Mouse (Mus musculus): ENCODE measurements around the gene Gm37240. TPM values are rescaled to one million over a fixed set of nuclear protein-coding genes. Genes with fewer than 3 reads are reported as not detected.

Gene Gm37240
- polyA plus RNA-seq, 1 experiment from 2014 or later = 11.4 TPM

DNA sequence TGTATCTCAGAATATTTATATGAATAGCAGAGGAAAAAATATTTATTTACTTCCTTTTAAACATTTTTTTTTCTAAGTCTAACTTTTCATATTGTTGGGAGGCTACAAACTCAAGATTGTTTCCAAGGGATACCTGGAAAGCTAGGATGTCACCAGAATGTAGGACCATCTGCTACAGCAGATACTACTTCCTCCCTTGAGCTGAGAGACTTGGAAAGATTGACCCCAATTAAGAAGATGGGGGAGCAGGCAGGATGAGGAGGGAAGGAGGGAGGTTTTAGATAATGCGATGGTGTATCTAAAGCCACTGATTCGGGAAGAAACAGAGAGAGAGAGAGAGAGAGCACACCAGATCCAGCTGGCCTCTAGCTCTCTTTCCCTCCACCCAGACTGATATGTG lies 418.3 kb downstream of the Gm37240 start:
- H3K9me3 ChIP-seq (replicated peaks; ENCODE audit: control insufficient read depth, low read length) = no peaks in the 10 kb centered on the region
- H3K4me2 ChIP-seq (ENCODE audit: low read depth, low read length) = no peak overlapping the region
- H3K4me1 ChIP-seq (ENCODE audit: control insufficient read depth, insufficient read depth, low read length) = no peaks in the 10 kb centered on the region
- H3K9ac ChIP-seq (ENCODE audit: low read length) = no peak overlapping the region
- no peaks in the 10 kb centered on the region for H3K27me3 ChIP-seq (ENCODE audit: control insufficient read depth, insufficient read depth, low read length)
- ATAC-seq (ENCODE audit: insufficient read depth, low FRiP score) = no peak
- H3K36me3 ChIP-seq (ENCODE audit: control insufficient read depth, insufficient read depth, low read length) = no peaks in the 10 kb centered on the region
- no peak overlapping the region for H3K4me3 ChIP-seq (replicated peaks; ENCODE audit: low read length)
- H3K27ac ChIP-seq (ENCODE audit: low read length) = no peak overlapping the region
- 72% methylated on average over 2 of the region's 2 CpGs for WGBS

DNA sequence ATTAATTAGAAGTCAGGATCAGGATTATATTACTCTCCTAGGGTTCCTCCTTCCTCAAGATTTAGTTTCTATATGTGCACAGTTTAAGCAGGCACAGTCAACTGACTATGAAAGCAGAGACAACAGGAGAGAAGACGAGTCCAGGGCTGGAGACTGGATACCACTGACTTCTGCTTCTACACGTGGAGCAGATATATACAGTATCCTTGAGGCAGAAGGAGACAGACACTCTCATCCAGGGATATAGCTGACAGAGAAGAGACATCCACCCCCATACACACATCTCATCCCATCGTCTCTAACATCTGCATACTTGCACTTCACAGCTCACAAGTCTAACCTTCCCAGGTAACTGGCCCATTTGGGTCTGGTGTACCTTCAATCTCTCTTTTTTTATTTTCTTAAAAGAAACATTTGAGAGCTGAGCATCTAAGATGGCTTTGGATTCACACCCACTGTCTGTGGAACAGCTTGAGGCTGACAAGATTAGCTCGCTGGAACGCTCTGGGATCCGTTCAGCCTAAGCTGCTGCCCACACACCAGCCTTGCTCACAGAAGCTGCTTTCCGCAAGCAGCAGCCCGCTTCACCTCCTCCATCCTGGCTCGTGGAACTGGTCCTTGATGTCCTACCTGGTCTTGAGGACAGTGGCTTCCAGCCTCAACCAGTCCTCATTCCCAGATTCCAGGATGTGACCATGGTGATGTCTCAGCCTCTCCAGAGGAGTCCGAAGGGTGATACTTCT lies 421.9 kb downstream of the Gm37240 start:
- no peaks in the 10 kb centered on the region for H3K4me1 ChIP-seq (ENCODE audit: control insufficient read depth, insufficient read depth, low read length)
- H3K9ac ChIP-seq (ENCODE audit: low read length) = no peak overlapping the region
- WGBS = 76% methylated on average over 10 of the region's 10 CpGs
- no peak overlapping the region for H3K27ac ChIP-seq (ENCODE audit: low read length)
- no peak overlapping the region for H3K4me3 ChIP-seq (replicated peaks; ENCODE audit: low read length)
- no peaks in the 10 kb centered on the region for H3K36me3 ChIP-seq (ENCODE audit: control insufficient read depth, insufficient read depth, low read length)
- no peak for ATAC-seq (ENCODE audit: insufficient read depth, low FRiP score)
- H3K27me3 ChIP-seq (ENCODE audit: control insufficient read depth, insufficient read depth, low read length) = no peaks in the 10 kb centered on the region
- H3K9me3 ChIP-seq (replicated peaks; ENCODE audit: control insufficient read depth, low read length) = no peaks in the 10 kb centered on the region
- H3K4me2 ChIP-seq (ENCODE audit: low read depth, low read length) = no peak overlapping the region

DNA sequence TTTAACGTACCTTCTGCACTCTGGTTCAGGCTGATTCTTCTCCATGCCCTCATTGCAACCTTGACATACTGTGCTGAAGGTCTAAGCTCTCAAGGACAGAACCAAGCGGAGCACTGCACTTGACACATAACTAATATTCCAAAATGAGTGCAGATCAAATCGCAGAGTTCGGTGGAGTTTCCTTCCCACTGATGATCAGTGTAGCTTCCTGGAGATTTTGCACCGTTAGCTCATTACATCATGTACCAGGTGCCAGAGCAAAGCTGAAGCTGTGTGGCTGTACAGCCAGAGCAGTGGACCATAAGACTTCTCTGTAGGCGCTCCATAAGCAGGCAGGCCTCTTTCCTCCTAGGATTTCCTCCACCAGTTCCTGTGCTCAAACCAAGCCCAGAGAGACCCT lies 427.3 kb downstream of the Gm37240 start:
- 82% methylated on average over 6 of the region's 6 CpGs for WGBS
- no peak overlapping the region for H3K4me3 ChIP-seq (replicated peaks; ENCODE audit: low read length)
- no peak for ATAC-seq (ENCODE audit: insufficient read depth, low FRiP score)

GRCm38 (mm10) chr3:85456983-85457382 lies 430.3 kb downstream of the Gm37240 start:
- WGBS = 74% methylated on average over 2 of the region's 2 CpGs
- no peaks in the 10 kb centered on the region for H3K9me3 ChIP-seq (replicated peaks; ENCODE audit: control insufficient read depth, low read length)
- no peak overlapping the region for H3K4me3 ChIP-seq (replicated peaks; ENCODE audit: low read length)
- H3K4me2 ChIP-seq (ENCODE audit: low read depth, low read length) = no peak overlapping the region
- H3K36me3 ChIP-seq (ENCODE audit: control insufficient read depth, insufficient read depth, low read length) = no peaks in the 10 kb centered on the region
- H3K9ac ChIP-seq (ENCODE audit: low read length) = no peak overlapping the region
- H3K27ac ChIP-seq (ENCODE audit: low read length) = no peak overlapping the region
- H3K4me1 ChIP-seq (ENCODE audit: control insufficient read depth, insufficient read depth, low read length) = no peaks in the 10 kb centered on the region
- ATAC-seq (ENCODE audit: insufficient read depth, low FRiP score) = no peak
- H3K27me3 ChIP-seq (ENCODE audit: control insufficient read depth, insufficient read depth, low read length) = no peaks in the 10 kb centered on the region

More for the DNA sequence above, 427.3 kb downstream of the Gm37240 start:
- Histone ChIP-seq H3K4me2 (ENCODE audit: low read depth, low read length) (no peak overlapping the region), H3K9me3 (replicated peaks; ENCODE audit: control insufficient read depth, low read length) (no peaks in the 10 kb centered on the region), H3K27ac (ENCODE audit: low read length) (no peak overlapping the region), H3K36me3 (ENCODE audit: control insufficient read depth, insufficient read depth, low read length) (no peaks in the 10 kb centered on the region), H3K9ac (ENCODE audit: low read length) (no peak overlapping the region), H3K4me1 (ENCODE audit: control insufficient read depth, insufficient read depth, low read length) (no peaks in the 10 kb centered on the region), H3K27me3 (ENCODE audit: control insufficient read depth, insufficient read depth, low read length) (no peaks in the 10 kb centered on the region)

DNA sequence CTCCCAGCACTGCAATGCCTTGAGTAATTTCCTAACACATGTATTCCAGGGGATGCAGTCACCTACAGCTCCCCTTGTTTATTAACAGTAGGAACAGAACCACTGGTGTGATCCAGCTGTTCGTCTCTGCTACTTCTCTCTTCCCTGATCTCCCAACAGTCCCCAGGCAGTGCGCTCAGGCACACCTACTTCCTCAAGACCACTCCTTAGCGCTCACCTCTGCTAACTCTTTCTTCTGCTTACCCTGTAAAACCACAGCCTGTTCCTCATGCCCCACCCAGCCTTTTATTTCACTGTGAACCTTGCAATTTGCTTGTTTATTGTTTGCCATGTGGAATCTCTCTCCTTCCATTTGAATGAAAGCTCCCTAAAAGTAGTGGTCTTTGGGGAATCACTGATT lies 431.9 kb downstream of the Gm37240 start:
- Histone ChIP-seq H3K4me2 (ENCODE audit: low read depth, low read length) (no peak overlapping the region), H3K4me1 (ENCODE audit: control insufficient read depth, insufficient read depth, low read length) (no peaks in the 10 kb centered on the region), H3K27me3 (ENCODE audit: control insufficient read depth, insufficient read depth, low read length) (no peaks in the 10 kb centered on the region), H3K36me3 (ENCODE audit: control insufficient read depth, insufficient read depth, low read length) (no peaks in the 10 kb centered on the region), H3K4me3 (replicated peaks; ENCODE audit: low read length) (no peak overlapping the region), H3K9me3 (replicated peaks; ENCODE audit: control insufficient read depth, low read length) (no peaks in the 10 kb centered on the region), H3K27ac (ENCODE audit: low read length) (no peak overlapping the region), H3K9ac (ENCODE audit: low read length) (no peak overlapping the region)
- 52% methylated on average over 3 of the region's 3 CpGs for WGBS
- ATAC-seq (ENCODE audit: insufficient read depth, low FRiP score) = 0 out of 2 replicates have a peak, but pooled peaks have one; percentile 10

DNA sequence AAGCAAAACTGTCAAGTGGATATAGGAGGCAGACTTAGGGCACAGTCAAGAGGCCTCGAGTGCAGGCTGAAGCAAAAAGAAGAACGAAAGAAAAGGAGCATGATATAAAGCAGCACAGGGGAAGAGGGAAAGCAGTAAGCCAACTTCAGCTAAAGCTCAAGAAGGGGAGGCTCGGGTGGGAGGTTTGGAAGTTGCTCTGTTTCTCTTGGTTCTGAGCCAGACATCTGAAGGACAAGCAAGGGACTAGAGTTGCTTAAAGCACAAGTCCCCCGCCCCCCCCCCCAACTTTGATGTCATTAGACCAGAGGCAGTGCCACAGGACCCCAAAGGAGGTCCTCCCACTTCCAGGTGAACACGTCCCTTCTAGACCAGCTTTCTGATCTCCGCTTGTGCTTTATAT lies 433.3 kb downstream of the Gm37240 start:
- ATAC-seq (ENCODE audit: insufficient read depth, low FRiP score) = no peak
- Histone ChIP-seq H3K9me3 (replicated peaks; ENCODE audit: control insufficient read depth, low read length) (no peaks in the 10 kb centered on the region), H3K4me2 (ENCODE audit: low read depth, low read length) (no peak overlapping the region), H3K4me1 (ENCODE audit: control insufficient read depth, insufficient read depth, low read length) (no peaks in the 10 kb centered on the region), H3K4me3 (replicated peaks; ENCODE audit: low read length) (no peak overlapping the region), H3K9ac (ENCODE audit: low read length) (no peak overlapping the region), H3K36me3 (ENCODE audit: control insufficient read depth, insufficient read depth, low read length) (no peaks in the 10 kb centered on the region), H3K27ac (ENCODE audit: low read length) (no peak overlapping the region), H3K27me3 (ENCODE audit: control insufficient read depth, insufficient read depth, low read length) (no peaks in the 10 kb centered on the region)
- 69% methylated on average over 6 of the region's 6 CpGs for WGBS

DNA sequence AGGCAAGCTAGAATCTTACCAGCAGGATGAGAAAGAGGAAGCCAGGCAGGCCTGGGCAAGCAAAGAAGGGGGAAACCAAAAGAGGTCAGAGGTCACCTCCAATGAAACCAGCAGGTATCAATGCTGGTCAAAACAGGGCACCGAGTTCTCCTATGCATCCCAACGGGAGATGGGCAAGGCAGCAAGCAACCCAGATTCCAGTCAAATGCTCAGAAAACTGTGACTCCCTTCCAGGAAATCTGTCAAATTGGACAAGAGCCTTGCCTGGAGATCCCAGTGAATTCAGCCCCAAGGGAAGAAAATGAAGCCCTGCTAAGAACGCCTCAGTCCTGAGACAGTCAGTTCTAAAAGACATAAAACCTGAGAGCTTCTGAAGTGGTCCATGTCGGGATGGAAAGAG lies 437.9 kb downstream of the Gm37240 start:
- Histone ChIP-seq H3K9me3 (replicated peaks; ENCODE audit: control insufficient read depth, low read length) (no peaks in the 10 kb centered on the region), H3K4me1 (ENCODE audit: control insufficient read depth, insufficient read depth, low read length) (no peaks in the 10 kb centered on the region), H3K4me3 (replicated peaks; ENCODE audit: low read length) (no peak overlapping the region), H3K27me3 (ENCODE audit: control insufficient read depth, insufficient read depth, low read length) (no peaks in the 10 kb centered on the region), H3K4me2 (ENCODE audit: low read depth, low read length) (no peak overlapping the region), H3K27ac (ENCODE audit: low read length) (no peak overlapping the region), H3K9ac (ENCODE audit: low read length) (no peak overlapping the region), H3K36me3 (ENCODE audit: control insufficient read depth, insufficient read depth, low read length) (no peaks in the 10 kb centered on the region)
- WGBS = 83% methylated on average over 4 of the region's 4 CpGs
- ATAC-seq (ENCODE audit: insufficient read depth, low FRiP score) = no peak

DNA sequence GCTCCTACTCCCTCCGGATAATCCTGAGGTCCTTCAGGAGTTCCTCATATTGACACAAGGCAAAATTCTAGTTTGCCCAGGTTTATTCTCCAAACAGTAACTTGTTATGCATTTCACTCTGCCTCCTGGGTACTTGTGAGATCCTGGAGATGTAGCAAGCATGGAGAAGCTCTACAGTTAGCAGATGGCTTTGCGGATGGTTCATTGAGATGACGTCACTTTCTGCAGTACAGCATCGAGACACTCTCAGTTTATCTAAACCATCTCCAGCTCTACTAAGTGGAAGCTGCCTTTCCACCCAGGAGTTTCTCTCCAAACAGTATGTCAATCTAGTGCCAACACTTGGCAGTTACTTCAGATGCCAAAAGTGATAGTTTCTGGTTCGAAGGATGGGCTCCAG lies 444.5 kb downstream of the Gm37240 start:
- Histone ChIP-seq H3K4me2 (ENCODE audit: low read depth, low read length) (no peak overlapping the region), H3K4me1 (ENCODE audit: control insufficient read depth, insufficient read depth, low read length) (no peaks in the 10 kb centered on the region), H3K9ac (ENCODE audit: low read length) (no peak overlapping the region), H3K4me3 (replicated peaks; ENCODE audit: low read length) (no peak overlapping the region), H3K36me3 (ENCODE audit: control insufficient read depth, insufficient read depth, low read length) (no peaks in the 10 kb centered on the region), H3K27me3 (ENCODE audit: control insufficient read depth, insufficient read depth, low read length) (no peaks in the 10 kb centered on the region), H3K27ac (ENCODE audit: low read length) (no peak overlapping the region), H3K9me3 (replicated peaks; ENCODE audit: control insufficient read depth, low read length) (no peaks in the 10 kb centered on the region)
- WGBS = 91% methylated on average over 5 of the region's 5 CpGs
- no peak for ATAC-seq (ENCODE audit: insufficient read depth, low FRiP score)

GRCm38 (mm10) chr3:85442261-85442660 lies 445.1 kb downstream of the Gm37240 start:
- Histone ChIP-seq H3K27ac (ENCODE audit: low read length) (no peak overlapping the region), H3K9ac (ENCODE audit: low read length) (no peak overlapping the region), H3K4me1 (ENCODE audit: control insufficient read depth, insufficient read depth, low read length) (no peaks in the 10 kb centered on the region), H3K36me3 (ENCODE audit: control insufficient read depth, insufficient read depth, low read length) (no peaks in the 10 kb centered on the region), H3K9me3 (replicated peaks; ENCODE audit: control insufficient read depth, low read length) (no peaks in the 10 kb centered on the region), H3K4me3 (replicated peaks; ENCODE audit: low read length) (no peak overlapping the region), H3K4me2 (ENCODE audit: low read depth, low read length) (no peak overlapping the region), H3K27me3 (ENCODE audit: control insufficient read depth, insufficient read depth, low read length) (no peaks in the 10 kb centered on the region)
- ATAC-seq (ENCODE audit: insufficient read depth, low FRiP score) = no peak
- WGBS = 91% methylated on average over 8 of the region's 8 CpGs
